Mouse (Mus musculus): ENCODE results near the gene Efcab14.

GRCm38 (mm10) chr4:115780269-115780668 is 42.7 kb downstream of the Efcab14 start:
- TF ChIP-seq CTCF (IDR thresholded peaks at IDR 0.05; ENCODE audit: insufficient read depth, low read length) (no peak), POLR2A (IDR thresholded peaks at IDR 0.05; ENCODE audit: borderline replicate concordance, extremely low read depth, low read depth, low read length) (no peak)
